Mouse (Mus musculus) heart, adult 2 months (tissue): ENCODE data around the gene Gpx3.

Experiments
- CTCF ChIP-seq: fragments of 200-600 bp; IDR thresholded peaks from 2 replicates; pipeline ENCODE4 v1.8.1; 2022; ENCODE audit warnings: antibody characterized with exemption, mild to moderate bottlenecking, moderate library complexity
- EP300 ChIP-seq: fragments of 200-500 bp; IDR thresholded peaks from 2 replicates; pipeline ENCODE4 v1.6.1; 2011; ENCODE audit warnings: low read depth, low read length, control low read depth; ENCODE audit not compliant: insufficient read depth
- POLR2A ChIP-seq: fragments of 200-500 bp; IDR thresholded peaks from 2 replicates; pipeline ENCODE4 v1.6.1; 2011; ENCODE audit warnings: mild to moderate bottlenecking, low read depth, low read length, control low read depth; ENCODE audit not compliant: insufficient read depth

DNA sequence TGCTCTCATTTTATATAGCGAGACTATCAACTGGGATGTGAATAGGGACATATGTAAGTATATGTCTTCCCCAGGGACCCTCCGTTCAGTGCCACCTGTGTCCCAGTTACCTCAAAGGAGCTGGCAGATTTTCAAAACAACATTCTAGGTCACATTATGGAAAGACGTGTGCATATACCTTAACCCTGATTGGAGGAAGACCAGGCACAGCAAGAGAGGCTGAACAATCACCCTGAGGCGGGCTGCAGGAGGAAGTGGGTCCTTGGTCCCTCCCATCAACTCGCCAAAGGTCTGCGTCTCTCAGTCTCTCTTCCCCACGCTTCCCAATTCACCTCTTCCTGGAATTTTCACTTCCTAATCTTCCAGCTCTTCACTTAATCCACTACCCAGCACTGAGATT is 54.7 kb downstream of the Gpx3 start:
- TF ChIP-seq POLR2A (no peak), CTCF (no peak), EP300 (no peak)
